Mouse (Mus musculus) thymus, adult 2 months (tissue): ENCODE data around the gene Gpsm3.

Source experiments
- CTCF ChIP-seq: fragments of 200-500 bp; IDR thresholded peaks from 2 replicates; pipeline ENCODE4 v1.5.1; 2012; ENCODE audit warnings: mild to moderate bottlenecking, control low read depth, low read length, moderate library complexity, borderline replicate concordance; ENCODE audit not compliant: control insufficient read depth, poor library complexity, insufficient read depth; ENCODE audit errors: extremely low read depth
- POLR2A ChIP-seq: fragments of 200-500 bp; IDR thresholded peaks from 2 replicates; pipeline ENCODE4 v1.6.1; 2012; ENCODE audit warnings: mild to moderate bottlenecking, low read length, control low read depth, moderate library complexity; ENCODE audit not compliant: control insufficient read depth, poor library complexity, insufficient read depth; ENCODE audit errors: extremely low read depth

DNA sequence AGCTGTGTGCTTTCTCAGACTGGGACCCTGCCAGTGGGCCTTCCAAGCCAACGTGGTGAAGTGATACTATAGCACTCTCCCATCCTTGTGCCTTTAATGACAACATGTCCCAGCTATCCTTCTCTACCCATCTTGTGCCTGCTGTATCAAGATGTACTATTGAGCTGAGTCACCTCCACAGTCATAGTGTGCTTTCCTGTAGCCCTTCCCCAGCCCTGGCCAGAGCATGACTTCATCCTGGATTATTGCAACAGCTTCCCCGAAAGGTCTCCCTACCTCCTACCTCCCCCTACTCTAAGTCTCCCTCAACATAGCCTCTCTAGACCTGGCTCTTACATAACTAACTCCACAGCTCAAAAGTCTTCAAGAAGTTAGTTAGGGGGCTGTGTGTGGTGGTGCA is 46.1 kb downstream of the Gpsm3 start:
- TF ChIP-seq CTCF (no peak), POLR2A (no peak)
